Mouse (Mus musculus): Measurements from ENCODE around the gene Polr1c.

Polr1c gene

DNA sequence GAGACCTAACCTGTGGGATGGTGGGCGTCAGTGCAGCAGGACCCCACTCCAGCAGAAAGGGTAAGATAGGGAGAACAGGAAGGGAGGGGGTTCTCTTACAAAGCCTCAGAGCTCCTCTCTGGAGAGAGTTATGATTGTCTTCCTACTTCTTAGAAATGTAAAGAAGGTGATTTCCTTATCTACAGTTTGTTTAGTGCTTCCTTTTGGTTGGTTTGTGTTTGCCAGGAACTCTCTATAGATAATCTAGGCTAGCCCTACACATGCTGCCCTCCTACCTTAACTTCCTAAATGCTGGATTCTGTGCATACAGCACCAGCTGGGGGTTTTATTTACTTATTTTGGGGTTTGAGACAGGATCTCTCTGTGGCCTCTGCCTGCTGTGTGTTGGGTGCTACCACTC is 11.8 kb downstream of the Polr1c start:
- ATAC-seq (ENCODE audit: insufficient number of reproducible peaks, low FRiP score, low TSS enrichment) = no peak

DNA sequence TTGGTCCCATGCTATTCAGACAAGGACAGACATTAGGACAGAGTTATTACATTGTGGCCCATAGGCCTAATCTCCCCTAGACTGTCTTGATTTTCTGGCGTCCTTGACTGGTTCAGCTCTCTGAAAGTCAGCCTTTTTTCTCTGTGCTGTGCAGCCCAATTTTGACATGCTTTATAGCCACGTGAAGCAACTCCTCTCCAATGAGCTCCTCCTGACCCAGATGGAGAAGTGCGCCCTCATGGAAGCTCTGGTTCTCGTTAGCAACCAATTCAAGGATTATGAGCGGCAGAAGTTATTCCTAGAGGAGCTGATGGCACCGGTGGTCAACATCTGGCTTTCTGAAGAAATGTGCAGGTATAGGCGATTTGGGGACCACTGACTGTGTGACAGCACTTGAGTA is 20.3 kb downstream of the Polr1c start:
- no peak for ATAC-seq (ENCODE audit: insufficient number of reproducible peaks, low FRiP score, low TSS enrichment)

DNA sequence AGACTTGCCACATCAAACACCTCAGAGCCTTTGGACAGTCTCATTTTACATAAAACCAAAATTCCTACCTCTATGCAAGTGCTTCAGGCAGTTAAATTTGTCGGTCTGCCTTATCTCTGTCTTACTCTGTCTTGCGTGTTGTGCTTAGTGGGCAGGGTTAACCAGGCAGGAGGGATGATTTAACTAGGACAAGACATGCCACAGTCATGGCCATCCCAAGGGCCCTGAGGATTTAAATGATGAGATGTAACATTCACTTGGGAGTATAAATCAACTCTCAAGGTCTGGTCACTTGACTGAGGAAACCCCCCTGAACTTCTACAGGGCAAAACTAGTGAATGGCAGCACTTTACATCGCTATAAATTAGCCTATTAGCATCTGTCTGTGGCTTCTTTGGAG is 26.3 kb downstream of the Polr1c start:
- no peak for ATAC-seq (ENCODE audit: insufficient number of reproducible peaks, low FRiP score, low TSS enrichment)

DNA sequence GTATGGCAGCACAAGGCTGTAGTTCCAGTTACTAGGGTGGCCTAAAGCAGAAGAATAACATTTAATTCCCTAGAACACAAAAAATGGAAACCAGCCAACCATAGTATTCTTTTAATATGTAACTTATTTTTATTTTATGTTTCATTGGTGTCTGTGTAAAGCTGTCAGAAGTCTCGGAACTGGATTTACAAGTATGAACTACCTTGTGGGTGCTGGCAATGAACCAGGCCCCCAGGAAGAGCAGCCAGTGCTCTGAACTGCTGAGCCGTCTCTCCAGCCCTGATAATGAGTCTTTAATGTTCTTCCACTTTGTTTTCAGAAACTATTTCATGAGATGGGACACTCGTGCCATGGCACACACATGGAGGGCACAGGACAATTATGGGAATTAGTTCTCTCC is 37.3 kb downstream of the Polr1c start:
- ATAC-seq (ENCODE audit: insufficient number of reproducible peaks, low FRiP score, low TSS enrichment) = no peak

DNA sequence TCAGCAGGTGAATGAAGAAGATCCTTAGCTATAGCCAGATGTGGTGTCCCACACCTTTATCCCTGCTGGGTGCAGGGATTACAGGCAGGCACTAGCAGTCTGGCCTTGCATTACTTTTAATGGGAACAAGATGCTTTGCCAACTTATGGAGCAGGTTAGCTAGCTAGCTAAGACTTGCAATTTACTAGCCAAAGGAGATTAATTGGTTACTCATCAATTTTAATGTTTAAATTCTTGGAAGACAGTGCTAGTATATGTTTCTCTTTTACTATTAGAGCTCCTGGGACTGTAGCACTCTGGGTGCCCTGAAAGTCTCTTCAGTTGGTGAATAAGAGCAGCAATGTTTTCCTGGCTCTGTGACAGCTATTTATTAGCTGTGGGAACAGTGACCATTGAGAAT is 41.2 kb downstream of the Polr1c start:
- ATAC-seq (ENCODE audit: insufficient number of reproducible peaks, low FRiP score, low TSS enrichment) = no peak

DNA sequence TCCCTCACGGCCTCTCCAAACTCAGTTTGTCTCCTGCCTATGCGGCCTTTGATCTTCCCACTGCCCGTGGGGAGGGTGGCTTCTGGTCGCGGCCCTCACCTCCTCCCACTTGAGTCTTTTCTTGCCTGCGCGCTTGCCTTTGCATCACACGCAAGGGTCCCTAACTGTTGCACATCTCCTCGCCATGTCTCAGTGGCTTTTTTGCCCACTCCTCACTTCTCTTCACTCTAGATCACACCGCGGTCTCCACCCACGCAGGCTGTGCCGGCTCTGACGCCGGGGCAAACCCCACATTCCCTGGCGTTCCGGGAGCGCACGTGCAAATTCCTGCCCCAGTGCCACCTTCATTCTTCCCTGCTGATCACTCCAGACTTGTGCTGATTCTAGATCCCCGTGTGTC is 44.8 kb downstream of the Polr1c start:
- ATAC-seq (ENCODE audit: insufficient number of reproducible peaks, low FRiP score, low TSS enrichment) = peak; percentile 43; the same call in 1 of the 2 replicates

DNA sequence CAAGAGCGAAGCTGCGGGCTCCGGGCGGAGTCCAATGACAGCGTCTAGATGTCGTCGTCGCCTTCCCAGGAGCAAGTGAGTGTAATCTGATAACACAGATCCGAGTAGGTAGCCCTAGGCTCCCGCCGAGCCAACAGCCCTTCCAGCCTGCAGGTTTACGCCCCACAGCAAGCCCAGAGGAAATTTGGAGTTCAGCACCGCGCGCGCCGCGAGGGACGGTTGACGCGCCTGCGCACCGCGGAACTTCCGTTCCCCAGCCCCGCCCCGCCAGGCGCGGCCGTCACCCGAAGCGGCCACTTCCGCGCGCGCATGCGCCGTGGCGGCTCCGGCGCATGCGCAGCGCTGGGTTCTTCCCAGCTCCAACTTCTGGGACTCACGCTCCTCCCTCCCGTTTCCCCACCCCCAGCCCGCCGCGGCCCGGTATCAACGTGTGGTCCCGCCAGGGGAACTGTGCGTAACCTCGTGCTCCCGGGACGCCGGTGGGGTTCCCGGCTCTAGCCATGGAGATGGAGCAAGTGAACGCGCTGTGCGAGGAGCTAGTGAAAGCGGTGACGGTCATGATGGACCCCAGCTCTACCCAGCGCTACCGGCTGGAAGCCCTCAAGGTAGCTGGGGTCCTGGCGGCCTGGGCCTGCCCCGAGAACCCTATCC is 45.3 kb downstream of the Polr1c start, which contains the start of the genes Polh and Xpo5:
TSS of gene Polh (minus strand) at position 225 of the 651 bp plus-strand sequence.
TSS of gene Xpo5 (plus strand) at position 362 of the 651 bp plus-strand sequence.
- peak; percentile 84 for ATAC-seq (ENCODE audit: insufficient number of reproducible peaks, low FRiP score, low TSS enrichment)

DNA sequence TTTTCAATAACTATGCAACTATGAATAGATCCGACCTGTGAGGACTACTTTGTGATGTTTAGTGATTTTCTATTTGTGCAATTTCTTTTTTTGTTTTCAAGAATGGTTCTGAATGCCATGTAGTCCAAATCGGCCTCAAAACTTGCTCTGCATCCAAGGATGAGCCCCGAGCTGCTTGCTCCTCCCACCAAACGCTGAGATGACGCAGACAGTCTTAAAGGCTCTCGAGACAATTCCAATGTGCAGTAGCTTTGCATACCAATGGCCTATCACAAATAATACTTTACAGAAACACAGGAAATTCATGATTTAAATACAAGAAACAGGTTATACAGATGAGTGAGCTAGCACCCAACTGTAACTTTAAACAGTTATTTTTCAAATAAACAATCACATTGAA is 46.7 kb downstream of the Polr1c start:
- no peak for ATAC-seq (ENCODE audit: insufficient number of reproducible peaks, low FRiP score, low TSS enrichment)

All from cerebellum, adult (tissue).